Mouse (Mus musculus) midbrain, embryonic 10.5 days (tissue): ENCODE data around the gene Cfap221. TPM values are rescaled to one million over a fixed set of nuclear protein-coding genes. Genes with fewer than 3 reads are reported as not detected.
A peak's percentile ranks its signal among the peaks of the same experiment; 100 is the strongest.

Experiments used
- DNase-seq: peaks from one replicate; pipeline ENCODE4 v3.0.0-alpha.2; 2017; ENCODE audit warnings: low spot score
- H3K27ac ChIP-seq: fragments of 300-500 bp; sonication (generic); replicated peaks from 2 replicates; pipeline ENCODE4 v1.5.1; 2016; ENCODE audit warnings: mild to moderate bottlenecking
- H3K27me3 ChIP-seq: fragments of 300-500 bp; sonication (generic); 2 replicates; pipeline ENCODE4 v1.6.1; 2016; ENCODE audit warnings: low read depth, mild to moderate bottlenecking; ENCODE audit not compliant: poor library complexity, severe bottlenecking
- H3K36me3 ChIP-seq: fragments of 300-500 bp; sonication (generic); 2 replicates; pipeline ENCODE4 v1.6.1; 2016; ENCODE audit warnings: mild to moderate bottlenecking, moderate library complexity
- H3K4me1 ChIP-seq: fragments of 300-500 bp; sonication (generic); 2 replicates; pipeline ENCODE4 v1.6.1; 2016
- H3K4me3 ChIP-seq: fragments of 300-500 bp; sonication (generic); 2 replicates; pipeline ENCODE4 v1.5.1; 2016; ENCODE audit warnings: mild to moderate bottlenecking, moderate library complexity
- H3K9me3 ChIP-seq: fragments of 300-500 bp; sonication (generic); replicated peaks from 2 replicates; pipeline ENCODE4 v1.6.1; 2016; ENCODE audit warnings: mild to moderate bottlenecking
- WGBS: fragments of 180-500 bp; shearing (Covaris S2); methylation state at CpG from one replicate; pipeline ENCODE4 v1.1.7; 2016; 5-methylcytosine and 5-hydroxymethylcytosine counted together
- polyA plus RNA-seq: library from polyadenylated mRNA; unstranded; fragments of >200 nt; fragmentation: Nextera tagmentation; extraction: Ambion mirVana; gene quantifications from 2 replicates; pipeline ENCODE4 v1.2.1, GENCODE M21; 2016

The Cfap221 gene
- polyA plus RNA-seq, 1 experiment from 2014 or later, result 0.14 TPM

GRCm38 (mm10) chr1:120024331-120025049, 27.5 kb upstream of the Cfap221 start:
- no peak overlapping the region for H3K27ac ChIP-seq
- H3K27me3 ChIP-seq, result 0 out of 2 replicates have a peak, but pooled peaks cover 3% of the 10 kb centered on the region
- no peaks in the 10 kb centered on the region for H3K9me3 ChIP-seq
- WGBS, result 70% methylated on average over 10 of the region's 10 CpGs
- no peaks in the 10 kb centered on the region for H3K36me3 ChIP-seq
- no peak overlapping the region for H3K4me3 ChIP-seq
- no peak for DNase-seq
- H3K4me1 ChIP-seq, result no peaks in the 10 kb centered on the region

- Histone ChIP-seq H3K4me1 (peaks cover 12% of the 10 kb centered on the region), H3K4me3 (no peak overlapping the region), H3K27ac (no peak overlapping the region), H3K36me3 (no peaks in the 10 kb centered on the region), H3K27me3 (0 out of 2 replicates have a peak, but pooled peaks cover 7% of the 10 kb centered on the region), H3K9me3 (no peaks in the 10 kb centered on the region)
- no peak for DNase-seq
- 92% methylated on average over 17 of the region's 17 CpGs for WGBS
Observed at GRCm38 (mm10) chr1:120021951-120022350, 24.9 kb upstream of the Cfap221 start.

GRCm38 (mm10) chr1:120020322-120020897, 23.4 kb upstream of the Cfap221 start:
- no peak overlapping the region for H3K4me3 ChIP-seq
- WGBS, result 79% methylated on average over 7 of the region's 7 CpGs
- DNase-seq, result no peak

GRCm38 (mm10) chr1:120019428-120019827, 22.4 kb upstream of the Cfap221 start:
- Histone ChIP-seq H3K4me3 (no peak overlapping the region), H3K9me3 (no peaks in the 10 kb centered on the region), H3K27me3 (peaks cover 12% of the 10 kb centered on the region; the same call in 1 of the 2 replicates), H3K27ac (no peak overlapping the region), H3K4me1 (peaks cover 12% of the 10 kb centered on the region), H3K36me3 (no peaks in the 10 kb centered on the region)
- WGBS, result 95% methylated on average over 12 of the region's 12 CpGs
- no peak for DNase-seq

More at GRCm38 (mm10) chr1:120020322-120020897, 23.4 kb upstream of the Cfap221 start:
- Histone ChIP-seq H3K27ac (no peak overlapping the region), H3K9me3 (no peaks in the 10 kb centered on the region), H3K36me3 (no peaks in the 10 kb centered on the region), H3K27me3 (peaks cover 8% of the 10 kb centered on the region; the same call in 1 of the 2 replicates), H3K4me1 (peaks cover 12% of the 10 kb centered on the region)

GRCm38 (mm10) chr1:120018900-120019299, 21.9 kb upstream of the Cfap221 start:
- peaks cover 12% of the 10 kb centered on the region for H3K4me1 ChIP-seq
- no peak overlapping the region for H3K27ac ChIP-seq
- no peak for DNase-seq
- H3K4me3 ChIP-seq, result no peak overlapping the region
- H3K9me3 ChIP-seq, result no peaks in the 10 kb centered on the region
- H3K36me3 ChIP-seq, result no peaks in the 10 kb centered on the region
- peaks cover 12% of the 10 kb centered on the region; the same call in 1 of the 2 replicates for H3K27me3 ChIP-seq
- 45% methylated on average over 3 of the region's 3 CpGs for WGBS

GRCm38 (mm10) chr1:120016240-120016639, 19.2 kb upstream of the Cfap221 start:
- no peak overlapping the region for H3K4me3 ChIP-seq
- peaks cover 12% of the 10 kb centered on the region for H3K27me3 ChIP-seq
- WGBS, result 85% methylated on average over 2 of the region's 2 CpGs
- no peaks in the 10 kb centered on the region for H3K9me3 ChIP-seq
- no peak overlapping the region for H3K27ac ChIP-seq
- no peaks in the 10 kb centered on the region for H3K36me3 ChIP-seq
- DNase-seq, result no peak
- H3K4me1 ChIP-seq, result peaks cover 12% of the 10 kb centered on the region

GRCm38 (mm10) chr1:120013111-120013510, 16.1 kb upstream of the Cfap221 start:
- no peaks in the 10 kb centered on the region for H3K9me3 ChIP-seq
- peaks cover 28% of the 10 kb centered on the region for H3K27me3 ChIP-seq
- H3K36me3 ChIP-seq, result no peaks in the 10 kb centered on the region
- H3K4me3 ChIP-seq, result no peak overlapping the region
- H3K27ac ChIP-seq, result no peak overlapping the region
- 0 out of 2 replicates have a peak, but pooled peaks cover 3% of the 10 kb centered on the region for H3K4me1 ChIP-seq
- peak; percentile 63 for DNase-seq

- Histone ChIP-seq H3K4me3 (no peak overlapping the region), H3K27me3 (peaks cover 32% of the 10 kb centered on the region), H3K9me3 (no peaks in the 10 kb centered on the region), H3K4me1 (peaks cover 8% of the 10 kb centered on the region), H3K27ac (no peak overlapping the region), H3K36me3 (no peaks in the 10 kb centered on the region)
- DNase-seq, result no peak
- WGBS, result 87% methylated on average over 12 of the region's 12 CpGs
Observed at GRCm38 (mm10) chr1:120012638-120013037, 15.6 kb upstream of the Cfap221 start.

- Histone ChIP-seq H3K27me3 (peaks cover 51% of the 10 kb centered on the region), H3K36me3 (no peaks in the 10 kb centered on the region), H3K4me3 (peak overlapping the region; percentile 62), H3K27ac (no peak overlapping the region; the same call in 1 of the 2 replicates), H3K9me3 (no peaks in the 10 kb centered on the region), H3K4me1 (peaks cover 22% of the 10 kb centered on the region)
- WGBS, result 26% methylated on average over 11 of the region's 11 CpGs
- DNase-seq, result no peak
Observed at GRCm38 (mm10) chr1:120007851-120008588, 11.0 kb upstream of the Cfap221 start.

- no peaks in the 10 kb centered on the region for H3K9me3 ChIP-seq
- peak within 1 kb of the TSS; percentile 81 for H3K27ac ChIP-seq
- H3K36me3 ChIP-seq, result no peaks in the 10 kb centered on the region
- H3K4me3 ChIP-seq, result peak within 1 kb of the TSS; percentile 62
- WGBS, result under 1% methylated on average over 39 of the region's 39 CpGs
- peaks cover 22% of the 10 kb centered on the region for H3K4me1 ChIP-seq
- DNase-seq, result peak; percentile 71
- H3K27me3 ChIP-seq, result peaks cover 51% of the 10 kb centered on the region
Observed at GRCm38 (mm10) chr1:120006844-120007790, 10.1 kb upstream of the Cfap221 start, which contains the start of gene Sctr. TSS of gene Sctr (plus strand) at chr1:120006894.

- H3K27ac ChIP-seq, result no peak overlapping the region
- no peaks in the 10 kb centered on the region for H3K36me3 ChIP-seq
- peak overlapping the region; percentile 62 for H3K4me3 ChIP-seq
- peaks cover 16% of the 10 kb centered on the region for H3K4me1 ChIP-seq
- H3K9me3 ChIP-seq, result no peaks in the 10 kb centered on the region
- H3K27me3 ChIP-seq, result no peaks in the 10 kb centered on the region
- DNase-seq, result peak; percentile 35
- 33% methylated on average over 5 of the region's 5 CpGs for WGBS
Observed at GRCm38 (mm10) chr1:119997644-119998043, 610 bp upstream of the Cfap221 start.

GRCm38 (mm10) chr1:119986555-119986954, 10.5 kb downstream of the Cfap221 start:
- Histone ChIP-seq H3K27ac (no peak overlapping the region), H3K4me1 (no peaks in the 10 kb centered on the region), H3K27me3 (no peaks in the 10 kb centered on the region), H3K9me3 (0 out of 2 replicates have a peak, but pooled peaks cover 7% of the 10 kb centered on the region), H3K36me3 (no peaks in the 10 kb centered on the region), H3K4me3 (no peak overlapping the region)
- no peak for DNase-seq
- WGBS, result 87% methylated on average over 5 of the region's 5 CpGs
